Mouse (Mus musculus): ENCODE measurements around the gene Kif26a.

Gene Kif26a

DNA sequence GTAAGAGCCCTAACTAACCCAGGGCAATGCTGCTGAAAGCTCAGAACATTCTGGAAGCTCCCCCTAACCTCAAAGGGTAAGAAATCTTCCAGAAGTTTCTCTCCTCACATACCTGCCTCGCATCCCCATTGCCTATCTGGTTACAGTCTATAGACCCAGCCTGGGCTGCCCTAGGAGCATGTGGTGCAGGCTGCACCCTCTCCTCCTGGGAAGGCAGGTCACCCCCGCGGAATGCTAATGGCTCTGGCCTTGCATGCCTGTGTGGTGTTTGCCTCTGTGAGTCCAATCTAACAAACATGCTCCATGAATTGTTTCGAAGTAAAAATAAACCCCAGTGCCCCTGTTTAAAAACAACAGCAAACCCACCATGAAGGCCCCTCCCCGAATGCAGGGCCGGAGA is 75.3 kb downstream of the Kif26a start:
- peak; percentile 37 for DNase-seq (ENCODE audit: low read depth, low spot score)

DNA sequence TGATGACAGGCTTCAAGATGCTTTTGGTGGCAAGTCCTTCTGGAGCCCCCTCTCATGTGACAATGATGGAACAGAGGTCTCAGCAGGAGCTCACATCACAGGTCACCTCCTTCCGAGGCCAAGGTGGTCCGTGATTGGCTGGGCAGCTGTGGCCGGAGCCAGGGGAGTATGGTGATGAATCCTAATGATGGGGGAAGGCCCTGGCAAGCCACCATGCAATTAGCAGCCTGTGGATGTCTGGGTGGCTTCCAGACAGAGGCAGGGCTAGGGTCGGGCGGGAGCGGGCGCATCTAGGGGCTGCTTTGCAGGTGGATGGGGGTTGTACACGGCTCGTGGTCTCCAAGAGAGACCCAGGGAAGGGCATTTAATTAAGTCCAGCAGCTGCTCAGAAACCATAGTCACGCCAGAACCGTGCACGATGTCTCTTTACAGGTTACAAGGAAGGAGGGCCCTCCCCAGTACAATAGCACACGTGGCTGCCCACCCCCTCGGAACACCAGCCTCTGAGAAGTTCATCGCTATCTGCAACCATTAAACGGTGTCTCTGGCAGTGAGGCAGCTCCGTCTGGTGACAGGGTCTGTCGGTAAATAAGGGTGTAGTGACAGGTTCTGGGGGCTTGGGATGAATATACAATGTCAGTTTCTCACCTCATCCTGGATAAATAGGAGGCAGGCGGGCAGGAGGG is 75.9 kb downstream of the Kif26a start:
- peak; percentile 78 for DNase-seq (ENCODE audit: low read depth, low spot score)

DNA sequence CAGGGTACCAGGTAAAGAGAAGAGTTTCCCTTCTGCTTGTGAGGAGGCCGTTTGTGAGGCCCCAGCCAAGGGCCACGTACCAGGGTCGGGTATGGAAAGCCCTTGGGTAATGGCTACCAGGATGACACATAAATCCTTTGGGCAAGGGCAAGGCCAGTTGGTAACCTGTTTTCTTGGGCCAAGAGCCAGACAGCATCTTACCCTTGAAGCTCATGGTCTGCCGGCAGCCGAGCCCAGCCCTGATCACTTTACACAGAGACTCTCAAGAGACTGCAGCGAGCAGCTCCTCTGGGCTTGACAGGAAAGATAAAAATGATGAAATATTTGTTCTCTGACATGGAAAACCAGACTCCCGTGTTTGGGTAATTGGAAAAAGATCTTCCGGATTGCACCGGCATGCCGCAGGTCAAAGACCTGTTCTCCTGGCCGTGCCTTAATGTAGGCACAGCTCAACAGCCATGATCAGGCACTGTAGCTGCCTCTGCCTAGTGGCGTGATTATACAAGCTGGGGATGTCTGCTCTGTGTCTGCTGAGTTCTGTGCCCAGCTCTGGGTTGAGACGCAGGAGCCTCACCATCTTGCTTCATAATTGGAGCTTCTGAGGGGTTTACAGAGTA is 77.8 kb downstream of the Kif26a start:
- DNase-seq (ENCODE audit: low read depth, low spot score) = peak; percentile 41

DNA sequence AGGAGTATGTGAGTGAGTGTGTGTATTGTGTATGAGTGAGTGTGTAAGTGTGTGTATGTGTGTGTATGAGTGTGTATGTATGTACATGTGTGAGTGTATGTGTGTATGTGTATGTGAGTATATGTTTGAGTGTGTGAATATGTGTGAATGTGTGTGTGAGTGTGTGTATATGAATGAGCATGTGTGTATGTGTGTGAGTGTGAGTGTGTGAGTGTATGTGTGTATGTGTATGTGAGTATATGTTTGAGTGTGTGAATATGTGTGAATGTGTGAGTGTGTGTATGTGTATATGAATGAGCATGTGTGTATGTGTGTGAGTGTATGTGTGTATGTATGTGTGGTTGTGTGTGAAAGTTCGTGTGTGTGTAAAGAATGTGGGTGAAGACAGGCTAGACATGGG is 80.2 kb downstream of the Kif26a start:
- DNase-seq (ENCODE audit: low read depth, low spot score) = no peak

DNA sequence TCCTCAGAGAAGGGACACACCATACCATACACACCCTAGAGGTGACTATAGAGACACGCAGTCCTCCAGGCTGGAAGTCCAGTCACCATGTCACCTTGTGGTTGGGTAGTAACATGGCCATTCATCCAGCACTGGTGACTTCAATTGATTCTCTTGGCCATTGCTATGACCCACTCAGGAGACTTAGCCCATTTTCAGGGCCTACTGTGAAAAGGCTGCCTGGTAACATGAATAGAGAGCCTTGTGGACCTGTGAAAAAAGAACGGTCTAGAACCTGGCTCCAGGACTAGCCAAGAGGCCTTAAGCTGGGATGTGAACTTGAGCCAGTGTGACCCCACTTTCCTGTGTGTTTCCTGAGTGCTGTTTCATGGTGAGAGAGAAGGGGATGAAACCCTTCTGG is 80.6 kb downstream of the Kif26a start:
- DNase-seq (ENCODE audit: low read depth, low spot score) = no peak

DNA sequence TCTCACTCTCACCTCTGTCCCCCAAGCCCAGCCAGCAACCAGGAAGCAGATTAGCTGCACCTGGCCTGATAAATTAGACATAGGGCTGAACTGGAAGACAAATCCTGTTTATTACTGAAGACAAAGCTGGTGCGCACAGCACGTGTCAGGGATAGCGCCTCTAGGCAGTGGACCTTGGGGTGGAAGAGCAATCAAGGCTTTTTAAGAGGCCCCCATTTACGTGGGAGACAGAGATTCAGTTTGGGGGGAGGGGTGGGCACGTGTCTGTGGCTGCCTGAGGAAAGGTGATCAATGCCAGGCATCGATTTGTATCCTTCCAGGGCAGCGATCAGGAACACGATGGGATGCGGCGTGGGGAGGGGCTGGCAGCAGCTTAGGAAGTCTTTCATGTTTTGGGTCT is 83.1 kb downstream of the Kif26a start:
- DNase-seq (ENCODE audit: low read depth, low spot score) = no peak

DNA sequence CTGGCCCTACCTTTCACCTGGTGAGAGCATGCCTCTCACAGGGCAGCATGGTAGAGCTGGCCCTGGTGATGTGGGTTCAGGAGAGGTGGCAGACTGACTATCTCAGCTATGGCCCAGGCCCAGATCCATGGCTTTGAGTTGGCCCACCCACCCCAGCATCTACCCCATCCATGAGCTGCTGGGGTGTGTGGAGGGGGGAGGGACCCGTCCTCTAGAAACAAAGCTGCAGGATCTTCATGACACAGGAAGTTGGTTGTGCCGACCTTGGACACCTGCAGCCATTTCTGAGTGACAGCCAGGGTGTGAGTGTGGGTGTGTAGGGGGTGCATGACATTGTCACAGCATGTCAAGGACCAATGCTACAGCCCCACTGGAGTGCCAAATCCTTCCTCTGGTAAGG is 84.2 kb downstream of the Kif26a start:
- no peak for DNase-seq (ENCODE audit: low read depth, low spot score)
